23 mouse cellular contexts compared by ENCODE assay signal in the genomic region with DNA sequence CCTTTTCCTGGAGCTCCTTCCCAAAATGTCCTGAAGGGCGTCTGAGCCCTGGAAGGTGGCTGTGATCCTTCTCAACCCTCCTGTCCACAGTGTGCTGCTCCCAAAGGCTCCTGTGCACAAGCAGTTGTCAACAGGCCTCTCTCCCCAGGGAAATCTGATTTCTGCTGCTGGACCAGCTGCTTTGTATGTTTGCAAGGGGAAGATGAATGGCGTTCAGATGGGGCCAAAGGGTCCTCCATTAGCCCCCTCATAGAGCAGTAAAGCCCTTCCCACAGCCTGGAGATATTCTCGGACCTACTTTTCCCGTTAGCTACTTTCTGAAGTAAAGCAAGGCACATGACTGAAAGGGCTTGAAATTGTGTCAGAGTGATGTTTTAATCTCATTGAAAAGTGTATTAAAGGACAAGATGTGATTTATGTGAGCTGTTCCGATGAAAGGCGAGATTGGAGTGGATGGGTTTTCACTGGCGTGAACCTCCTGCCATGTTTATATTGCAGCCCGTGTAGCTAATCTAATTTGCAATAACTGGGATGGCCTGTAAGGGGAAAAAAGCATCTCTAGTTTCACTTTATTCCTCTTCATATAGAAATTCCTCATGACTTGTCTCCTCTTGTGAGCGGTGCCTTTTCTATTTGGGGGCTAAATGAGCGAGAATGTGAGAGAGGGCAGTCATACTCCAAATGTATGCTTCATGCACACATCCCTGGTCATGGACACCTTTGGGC. TPM values are rescaled to one million over a fixed set of nuclear protein-coding genes. Genes with fewer than 3 reads are reported as not detected.
DNase-seq lines count a peak whose midpoint lies in the region; ATAC-seq and TF ChIP-seq lines count a peak whose summit lies in the region.
"Had no signal": no experiment of that assay in that cellular context is flagged by ENCODE, and none has a peak within 500 bp of the region (broad histone marks: within the 10 kb centered on the region; RNA-seq: fewer than 3 reads in every experiment).

No protein-coding gene starts in this region.

- no peak for TF ChIP-seq CTCF in layer of hippocampus, adult 2 months (conservative IDR thresholded peaks at IDR 0.05)

- H3K9me3 ChIP-seq in forebrain, embryonic 12.5 days, result no peaks in the 10 kb centered on the region
- H3K9me3 ChIP-seq in hindbrain, embryonic 14.5 days (ENCODE audit: control insufficient read depth, low read length), result no peaks in the 10 kb centered on the region
- no peaks in the 10 kb centered on the region for H3K9me3 ChIP-seq in midbrain, embryonic 14.5 days (ENCODE audit: control insufficient read depth, low read length)
- no peaks in the 10 kb centered on the region for H3K9me3 ChIP-seq in liver, embryonic 12.5 days (replicated peaks)
- H3K9me3 ChIP-seq: limb, embryonic 12.5 days; liver, embryonic 15.5 days; neural tube, embryonic 12.5 days had no signal

- no peak overlapping the region for H3K4me3 ChIP-seq in layer of hippocampus, adult 2 months
- peak overlapping the region; percentile 60 for H3K4me3 ChIP-seq in forebrain, embryonic 12.5 days (replicated peaks)
- H3K4me3 ChIP-seq in hindbrain, embryonic 14.5 days (replicated peaks; ENCODE audit: low read length), result no peak overlapping the region
- H3K4me3 ChIP-seq in midbrain, embryonic 14.5 days (replicated peaks; ENCODE audit: low read depth, low read length), result no peak overlapping the region
- no peak overlapping the region for H3K4me3 ChIP-seq in liver, embryonic 12.5 days
- H3K4me3 ChIP-seq: erythroblast, embryonic 14.5 days; limb, embryonic 12.5 days; liver, embryonic 15.5 days; neural tube, embryonic 12.5 days had no signal

- 11% methylated on average over 10 of the region's 10 CpGs for WGBS in forebrain, embryonic 12.5 days
- 12% methylated on average over 10 of the region's 10 CpGs for WGBS in hindbrain, embryonic 14.5 days
- 13% methylated on average over 10 of the region's 10 CpGs for WGBS in midbrain, embryonic 14.5 days
- 7% methylated on average over 10 of the region's 10 CpGs for WGBS in liver, embryonic 12.5 days (ENCODE audit: insufficient replicate concordance)

- peak overlapping the region; percentile 83 for H3K4me2 ChIP-seq in forebrain, embryonic 12.5 days
- H3K4me2 ChIP-seq in hindbrain, embryonic 14.5 days (replicated peaks), result peak overlapping the region; percentile 56
- peak overlapping the region; percentile 42; the same call in 1 of the 2 replicates for H3K4me2 ChIP-seq in midbrain, embryonic 14.5 days (ENCODE audit: low read length)
- H3K4me2 ChIP-seq in liver, embryonic 12.5 days, result no peak overlapping the region
- H3K4me2 ChIP-seq: heart, embryonic 11.5 days; limb, embryonic 12.5 days; liver, embryonic 15.5 days; neural tube, embryonic 12.5 days had no signal

- no peak for ATAC-seq in forebrain, embryonic 12.5 days (ENCODE audit: low FRiP score)
- no peak for ATAC-seq in hindbrain, embryonic 14.5 days (ENCODE audit: low FRiP score)
- ATAC-seq in midbrain, embryonic 14.5 days (ENCODE audit: low FRiP score, low TSS enrichment), result no peak
- ATAC-seq in liver, embryonic 12.5 days, result no peak
- ATAC-seq: Patski had no signal

- H3K4me1 ChIP-seq in forebrain, embryonic 12.5 days, result peaks cover 82% of the 10 kb centered on the region
- no peaks in the 10 kb centered on the region for H3K4me1 ChIP-seq in hindbrain, embryonic 14.5 days (replicated peaks; ENCODE audit: control insufficient read depth, insufficient read depth, low read length)
- peaks cover 18% of the 10 kb centered on the region for H3K4me1 ChIP-seq in midbrain, embryonic 14.5 days (ENCODE audit: control insufficient read depth, insufficient read depth, low read length)
- H3K4me1 ChIP-seq in liver, embryonic 12.5 days, result peaks cover 7% of the 10 kb centered on the region; the same call in 1 of the 2 replicates

- H3K27me3 ChIP-seq in forebrain, embryonic 12.5 days, result peaks cover 73% of the 10 kb centered on the region
- peaks cover 77% of the 10 kb centered on the region for H3K27me3 ChIP-seq in hindbrain, embryonic 14.5 days (ENCODE audit: control insufficient read depth, insufficient read depth, low read length)
- peaks cover 59% of the 10 kb centered on the region for H3K27me3 ChIP-seq in midbrain, embryonic 14.5 days (ENCODE audit: control insufficient read depth, insufficient read depth, low read length)
- peaks cover 100% of the 10 kb centered on the region for H3K27me3 ChIP-seq in liver, embryonic 12.5 days (replicated peaks)

- DNase-seq in layer of hippocampus, adult 2 months (ENCODE audit: low spot score in 2 of 2), result no peak
- DNase-seq in layer of hippocampus, adult 11-12 months (ENCODE audit: low spot score), result no peak
- no peak for DNase-seq in hindbrain, embryonic 14.5 days (ENCODE audit: low spot score)
- DNase-seq in midbrain, embryonic 14.5 days, result peak; percentile 44
- DNase-seq in gastrocnemius, adult 8-10 months (ENCODE audit: low spot score in 2 of 2), result no peak
- no peak for DNase-seq in right cerebral cortex, postnatal 25 days
- DNase-seq: B cell, adult 2 months; kidney, adult 11 months; kidney, postnatal 36 days; lung, postnatal 14 days; thymus, adult 2 months had no signal

- H3K27ac ChIP-seq in layer of hippocampus, adult 2 months, result peak overlapping the region; percentile 10; the same call in 1 of the 2 replicates
- H3K27ac ChIP-seq in forebrain, embryonic 12.5 days, result peak overlapping the region; percentile 75
- H3K27ac ChIP-seq in hindbrain, embryonic 14.5 days, result peak overlapping the region; percentile 58; the same call in 1 of the 2 replicates
- H3K27ac ChIP-seq in midbrain, embryonic 14.5 days (replicated peaks; ENCODE audit: low read depth, low read length), result peak overlapping the region; percentile 33; the same call in 1 of the 2 replicates
- H3K27ac ChIP-seq in liver, embryonic 12.5 days, result no peak overlapping the region
- H3K27ac ChIP-seq: limb, embryonic 12.5 days; liver, embryonic 15.5 days; neural tube, embryonic 12.5 days had no signal

- H3K9ac ChIP-seq in forebrain, embryonic 12.5 days, result peak overlapping the region; percentile 91
- no peak overlapping the region for H3K9ac ChIP-seq in hindbrain, embryonic 14.5 days
- H3K9ac ChIP-seq in midbrain, embryonic 14.5 days (replicated peaks; ENCODE audit: low read length), result no peak overlapping the region
- no peak overlapping the region for H3K9ac ChIP-seq in liver, embryonic 12.5 days
- H3K9ac ChIP-seq: limb, embryonic 12.5 days; liver, embryonic 15.5 days; neural tube, embryonic 12.5 days had no signal

- H3K36me3 ChIP-seq in forebrain, embryonic 12.5 days (replicated peaks), result no peaks in the 10 kb centered on the region
- no peaks in the 10 kb centered on the region for H3K36me3 ChIP-seq in hindbrain, embryonic 14.5 days (replicated peaks; ENCODE audit: control insufficient read depth, insufficient read depth)
- no peaks in the 10 kb centered on the region for H3K36me3 ChIP-seq in midbrain, embryonic 14.5 days (ENCODE audit: control insufficient read depth, insufficient read depth, low read length)
- H3K36me3 ChIP-seq in liver, embryonic 12.5 days, result no peaks in the 10 kb centered on the region
- H3K36me3 ChIP-seq: limb, embryonic 12.5 days; liver, embryonic 15.5 days; neural tube, embryonic 12.5 days had no signal

RNA-seq across cellular contexts. Expression of gene Sox1, which starts 6.5 kb away (rescaled TPM):
- 10 to 100 TPM; 11.8 TPM for total RNA-seq in layer of hippocampus, adult 2 months (2021)
- polyA plus RNA-seq in forebrain, embryonic 12.5 days (2016; fragmentation: Nextera tagmentation; extraction: Ambion mirVana), result 9.6 and 11.0 TPM in 2 replicates
- 1.9 and 2.5 TPM in 2 replicates for polyA plus RNA-seq in hindbrain, embryonic 14.5 days (2014; fragmentation: Nextera tagmentation; extraction: Ambion mirVana)
- polyA plus RNA-seq in midbrain, embryonic 14.5 days (2014; fragmentation: Nextera tagmentation; extraction: Ambion mirVana), result 3.4 and 3.8 TPM in 2 replicates
- not detected for total RNA-seq in gastrocnemius, adult 8-10 months (2022)
- polyA plus RNA-seq in liver, embryonic 12.5 days (2016; fragmentation: Nextera tagmentation; extraction: Ambion mirVana), result not detected in 2 replicates
- total RNA-seq: common myeloid progenitor, adult 5-6 weeks; heart, postnatal 25 days; megakaryocyte-erythroid progenitor cell, adult 5-6 weeks had no signal
- polyA plus RNA-seq: heart, embryonic 11.5 days; limb, embryonic 12.5 days; liver, embryonic 15.5 days; Patski; stomach, embryonic 14.5 days; thymus, adult 2 months had no signal
